In the genomic region with DNA sequence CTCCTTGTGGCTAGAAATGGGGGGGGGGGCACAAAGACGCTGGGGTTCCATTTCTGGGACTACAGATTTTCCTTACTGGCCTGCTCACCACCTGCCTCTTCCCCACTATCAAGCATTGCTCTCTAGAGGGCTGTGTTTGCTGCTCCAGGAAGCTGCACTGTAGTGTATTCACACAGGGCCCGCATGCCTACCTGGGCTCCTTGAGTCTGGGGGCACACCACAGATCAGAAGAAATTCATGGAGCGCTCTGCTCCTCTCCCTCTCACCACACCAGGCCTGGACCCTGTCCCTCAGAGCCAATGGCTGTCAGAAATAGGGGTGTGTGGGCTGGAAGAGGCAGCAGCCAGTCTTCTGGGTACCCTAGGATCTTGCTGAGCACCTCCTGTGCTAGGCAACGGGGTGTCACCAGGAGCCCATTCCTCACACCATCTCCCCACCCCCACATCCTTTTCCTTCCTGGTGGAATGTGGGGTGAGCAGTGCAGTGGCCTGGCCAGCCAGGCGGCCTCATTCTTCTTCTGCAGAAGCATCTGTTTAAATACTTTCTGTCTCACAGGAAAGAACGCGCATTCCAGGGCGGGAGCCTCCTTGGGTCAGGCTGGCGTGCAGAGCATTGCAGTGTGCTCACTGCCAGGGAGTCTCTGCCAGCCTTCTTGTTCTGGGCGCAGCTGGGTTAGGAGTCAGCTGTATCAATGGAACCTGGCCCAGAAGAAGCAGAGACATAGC, we compare ENCODE assay signal across 8 mouse cellular contexts. TPM values are rescaled to one million over a fixed set of nuclear protein-coding genes. Genes with fewer than 3 reads are reported as not detected.
A peak's percentile ranks its signal among the peaks of the same experiment; 100 is the strongest.
DNase-seq lines count a peak whose midpoint lies in the region; TF ChIP-seq lines count a peak whose summit lies in the region.

No protein-coding gene starts in this region.

- no peak overlapping the region for H3ac ChIP-seq in C2C12 (ENCODE audit: control insufficient read depth, insufficient read length, low read depth)

- H3K79me2 ChIP-seq in C2C12 (ENCODE audit: control insufficient read depth, insufficient read depth): no peaks in the 10 kb centered on the region

- no peak for TF ChIP-seq CTCF in C2C12 (IDR thresholded peaks at IDR 0.05; ENCODE audit: control insufficient read depth, insufficient read depth, insufficient read length)
- no peak for TF ChIP-seq CTCF in brain, embryonic 14.5 days (IDR thresholded peaks at IDR 0.05; ENCODE audit: borderline replicate concordance, extremely low read depth, insufficient read depth, insufficient read length)

- H3K79me3 ChIP-seq in C2C12 (ENCODE audit: low read depth): no peaks in the 10 kb centered on the region

- no peak for TF ChIP-seq POLR2A in brain, embryonic 14.5 days (IDR thresholded peaks at IDR 0.05; ENCODE audit: borderline replicate concordance, extremely low read depth, insufficient read depth, insufficient read length, poor library complexity, severe bottlenecking)

- H3K27me3 ChIP-seq in C2C12 (ENCODE audit: control insufficient read depth, insufficient read depth, insufficient read length): no peaks in the 10 kb centered on the region

- DNase-seq in brain, embryonic 14.5 days (ENCODE audit: low read depth): peak; percentile 53
- peak; percentile 75 to 87 for DNase-seq in heart, adult 18-20 months
- DNase-seq in kidney, adult 11 months: peak; percentile 73
- peak; percentile 87 for DNase-seq in lung, postnatal 10 days
- DNase-seq in testis, postnatal 10 days (ENCODE audit: low spot score): peak; percentile 62
- DNase-seq in frontal cortex, postnatal 14 days (ENCODE audit: low spot score in 2 of 2): no peak
- no peak for DNase-seq in B cell, adult 2 months

- H3K36me3 ChIP-seq in C2C12 (ENCODE audit: control insufficient read depth, insufficient read depth): peaks cover 7% of the 10 kb centered on the region

- no peak overlapping the region for H3K4me3 ChIP-seq in C2C12 (ENCODE audit: insufficient read depth, poor library complexity, severe bottlenecking)

TF ChIP-seq in C2C12, 6 proteins besides CTCF, POLR2A, EP300 and RAD21:
- TF ChIP-seq MAX (IDR thresholded peaks at IDR 0.05) (peak; percentile 35), CEBPB (IDR thresholded peaks at IDR 0.05; ENCODE audit: low read depth) (no peak), MYOG (IDR thresholded peaks at IDR 0.05; ENCODE audit: control insufficient read depth, extremely low read depth, insufficient read length) (no peak)

RNA-seq across cellular contexts. Expression of gene Mrps23, which starts 31.4 kb away (rescaled TPM):
- 191 TPM for polyA plus RNA-seq in C2C12 (2012; fragmentation: generic; extraction: Trizol)
- 74.9 and 79.0 TPM in 2 replicates for polyA plus RNA-seq in brain, embryonic 14.5 days (2012; rRNA removed)
- total RNA-seq in heart, adult 18-20 months (2021): 100 to 1,000 TPM; 327 to 375 TPM

Comparison
In these comparisons a context has a peak if more than half of its experiments do, and no peak if none do; other contexts are left out.
1. DNase-seq: peak in brain, embryonic 14.5 days (single experiment), heart, adult 18-20 months (2 of 2), kidney, adult 11 months (single experiment), lung, postnatal 10 days (single experiment) and testis, postnatal 10 days (single experiment); none in frontal cortex, postnatal 14 days (0 of 2) and B cell, adult 2 months (0 of 2).